Mouse (Mus musculus) thymus, postnatal 36 days (tissue): Measurements from ENCODE around the gene Btbd35f22.
"Not testable (repeated sequence)": the region's sequence is repeated elsewhere in the genome, so short reads cannot be mapped to it uniquely, and the experiment has no call there.

Experiments used
- DNase-seq, 2 experiments: peaks; one replicate each; pipeline ENCODE4 v3.0.0; 2022; ENCODE audit warnings: mixed read lengths in 2 of 2

Gene Btbd35f22

DNA sequence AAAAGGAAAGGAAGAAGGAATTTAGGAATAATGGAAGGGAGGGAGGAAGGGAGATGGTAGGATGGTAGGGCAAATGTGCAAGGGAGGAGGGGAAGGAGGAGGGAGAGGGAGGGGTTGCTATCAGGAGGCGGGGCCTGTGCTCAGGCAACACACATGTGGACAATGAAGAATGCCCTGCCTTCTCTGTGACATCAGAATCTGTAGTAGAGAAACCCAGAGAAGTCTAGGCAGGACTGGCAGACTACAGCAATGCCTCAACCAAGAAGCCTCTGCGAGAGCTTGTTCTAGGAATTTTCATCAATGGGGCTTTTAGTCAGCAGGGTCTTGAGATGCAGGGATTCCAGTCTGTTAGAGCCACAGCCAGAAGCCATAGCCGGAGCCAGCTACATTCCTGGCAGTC is at the start of gene Btbd35f22:
Gene Btbd35f22, plus strand, starts transcription at position 301 of the 400 bp plus-strand sequence.
- not testable (repeated sequence) for DNase-seq
